In genomic region chr11:60465943-60466380, GRCm38 (mm10) we compare ENCODE assay signal across 10 mouse cellular contexts. TPM values are rescaled to one million over a fixed set of nuclear protein-coding genes. Genes with fewer than 3 reads are reported as not detected.
DNase-seq lines count a peak whose midpoint lies in the region; ATAC-seq and TF ChIP-seq lines count a peak whose summit lies in the region.
"Had no signal": no experiment of that assay in that cellular context is flagged by ENCODE, and none has a peak within 500 bp of the region (broad histone marks: within the 10 kb centered on the region; RNA-seq: fewer than 3 reads in every experiment).

No protein-coding gene starts in this region.

- DNase-seq in heart, postnatal 0 days (ENCODE audit: low spot score): no peak
- peak; percentile 55 for DNase-seq in A20 (ENCODE audit: low read depth, low spot score)
- peak; percentile 12 for DNase-seq in T-cell, adult 2 months (ENCODE audit: low spot score)
- peak; percentile 75 for DNase-seq in kidney, postnatal 10 days
- no peak for DNase-seq in left cerebral cortex, postnatal 36 days (ENCODE audit: low spot score in 2 of 2)

- no peaks in the 10 kb centered on the region for H3K9me3 ChIP-seq in heart, postnatal 0 days (replicated peaks; ENCODE audit: control insufficient read depth, low read length)
- no peaks in the 10 kb centered on the region for H3K9me3 ChIP-seq in heart, embryonic 11.5 days (replicated peaks; ENCODE audit: control insufficient read depth, low read length)
- H3K9me3 ChIP-seq: embryonic facial prominence, embryonic 13.5 days; limb, embryonic 12.5 days had no signal

- H3K4me3 ChIP-seq in heart, postnatal 0 days (ENCODE audit: low read depth, low read length): no peak overlapping the region
- no peak overlapping the region for H3K4me3 ChIP-seq in heart, embryonic 11.5 days (ENCODE audit: low read depth, low read length)
- no peak overlapping the region for H3K4me3 ChIP-seq in olfactory bulb, adult 2 months (ENCODE audit: insufficient read depth, low read depth, low read length)
- H3K4me3 ChIP-seq: embryonic facial prominence, embryonic 13.5 days; limb, embryonic 12.5 days had no signal

- H3K27me3 ChIP-seq in heart, postnatal 0 days (ENCODE audit: control insufficient read depth, insufficient read depth, low read length): no peaks in the 10 kb centered on the region
- H3K27me3 ChIP-seq in heart, embryonic 11.5 days (ENCODE audit: control insufficient read depth, insufficient read depth, low read length): no peaks in the 10 kb centered on the region
- H3K27me3 ChIP-seq: embryonic facial prominence, embryonic 13.5 days; limb, embryonic 12.5 days had no signal

- H3K4me1 ChIP-seq in heart, postnatal 0 days (ENCODE audit: control insufficient read depth, insufficient read depth): no peaks in the 10 kb centered on the region
- no peaks in the 10 kb centered on the region for H3K4me1 ChIP-seq in heart, embryonic 11.5 days (ENCODE audit: control insufficient read depth, insufficient read depth, low read length)
- H3K4me1 ChIP-seq in olfactory bulb, adult 2 months (ENCODE audit: control insufficient read depth, insufficient read depth, low read length): no peaks in the 10 kb centered on the region
- H3K4me1 ChIP-seq: embryonic facial prominence, embryonic 13.5 days; limb, embryonic 12.5 days had no signal

- TF ChIP-seq EP300 in heart, postnatal 0 days (IDR thresholded peaks at IDR 0.05; ENCODE audit: low read depth): no peak

- no peak overlapping the region for H3K9ac ChIP-seq in heart, postnatal 0 days (replicated peaks; ENCODE audit: low read depth, low read length)
- H3K9ac ChIP-seq in heart, embryonic 11.5 days (ENCODE audit: low read depth, low read length): no peak overlapping the region
- H3K9ac ChIP-seq: embryonic facial prominence, embryonic 13.5 days; limb, embryonic 12.5 days had no signal

- intact Hi-C loops in left cerebral cortex, postnatal 36 days (cut with DNase I): no loop called here

- H3K36me3 ChIP-seq in heart, postnatal 0 days (replicated peaks; ENCODE audit: control insufficient read depth, insufficient read depth, low read length): peaks cover 86% of the 10 kb centered on the region
- H3K36me3 ChIP-seq in heart, embryonic 11.5 days (ENCODE audit: control insufficient read depth, insufficient read depth, low read length): peaks cover 39% of the 10 kb centered on the region

- H3K27ac ChIP-seq in heart, postnatal 0 days (ENCODE audit: low read depth): no peak overlapping the region
- H3K27ac ChIP-seq in heart, embryonic 11.5 days (ENCODE audit: low read depth, low read length): no peak overlapping the region
- H3K27ac ChIP-seq in olfactory bulb, adult 2 months (ENCODE audit: insufficient read depth, low read depth, low read length): no peak overlapping the region
- H3K27ac ChIP-seq: embryonic facial prominence, embryonic 13.5 days; limb, embryonic 12.5 days had no signal

- peak; percentile 33 for TF ChIP-seq CTCF in heart, postnatal 0 days (IDR thresholded peaks at IDR 0.05; ENCODE audit: low read depth)
- peak; percentile 53; the same call in 1 of the 2 replicates for TF ChIP-seq CTCF in olfactory bulb, adult 2 months (IDR thresholded peaks at IDR 0.05; ENCODE audit: insufficient read depth, low read depth, low read length)

- no peak for ATAC-seq in heart, postnatal 0 days (ENCODE audit: insufficient read depth, low read depth)
- ATAC-seq in heart, embryonic 11.5 days (replicated peaks; ENCODE audit: insufficient number of reproducible peaks, low FRiP score, low TSS enrichment): no peak
- ATAC-seq in common myeloid progenitor, adult 5-6 weeks (replicated peaks; ENCODE audit: low read depth, poor library complexity, severe bottlenecking): peak; percentile 64

- WGBS in heart, postnatal 0 days: 91% methylated on average over 2 of the region's 2 CpGs
- 88% methylated on average over 2 of the region's 2 CpGs for WGBS in heart, embryonic 11.5 days (ENCODE audit: insufficient replicate concordance)
- 85% methylated on average over 2 of the region's 2 CpGs for WGBS in olfactory bulb, adult 2 months

- H3K4me2 ChIP-seq in heart, postnatal 0 days (ENCODE audit: low read depth, low read length): no peak overlapping the region
- H3K4me2 ChIP-seq in heart, embryonic 11.5 days: no peak overlapping the region
- H3K4me2 ChIP-seq: embryonic facial prominence, embryonic 13.5 days; limb, embryonic 12.5 days had no signal

- no peak for TF ChIP-seq POLR2A in olfactory bulb, adult 2 months (IDR thresholded peaks at IDR 0.05; ENCODE audit: insufficient read depth, low read depth, low read length)

RNA-seq across cellular contexts. Expression of gene Myo15, which starts 3.2 kb away (rescaled TPM):
- not detected in 2 replicates for total RNA-seq in heart, postnatal 0 days (2014; rRNA removed; ENCODE audit: low replicate concordance)
- polyA plus RNA-seq in heart, postnatal 0 days (2015; fragmentation: Nextera tagmentation; extraction: Ambion mirVana): 0.01 TPM in 1 of 2 replicates, not detected in the other
- 0.11 and 0.23 TPM in 2 replicates for polyA plus RNA-seq in heart, embryonic 11.5 days (2014; fragmentation: Nextera tagmentation; extraction: Ambion mirVana)
- total RNA-seq in common myeloid progenitor, adult 5-6 weeks (2017): 0.09 TPM in 1 of 2 replicates, not detected in the other
- polyA plus RNA-seq in olfactory bulb, adult 2 months (2012; ENCODE audit: insufficient read depth, insufficient read length, low replicate concordance, missing spikeins): not detected in 2 replicates
- under 1 TPM; 0.11 to 0.12 TPM for total RNA-seq in left cerebral cortex, postnatal 36 days (2021)

RNA-seq across cellular contexts. Expression of gene Drg2, which starts 11.6 kb away (rescaled TPM):
- total RNA-seq in heart, postnatal 0 days (2014; rRNA removed; ENCODE audit: low replicate concordance): 56.1 and 61.6 TPM in 2 replicates
- 44.0 and 45.6 TPM in 2 replicates for polyA plus RNA-seq in heart, postnatal 0 days (2015; fragmentation: Nextera tagmentation; extraction: Ambion mirVana)
- polyA plus RNA-seq in heart, embryonic 11.5 days (2014; fragmentation: Nextera tagmentation; extraction: Ambion mirVana): 78.5 and 85.9 TPM in 2 replicates
- total RNA-seq in common myeloid progenitor, adult 5-6 weeks (2017): 87.4 and 98.2 TPM in 2 replicates
- not detected in 2 replicates for polyA plus RNA-seq in olfactory bulb, adult 2 months (2012; ENCODE audit: insufficient read depth, insufficient read length, low replicate concordance, missing spikeins)
- 10 to 100 TPM; 74.9 to 77.6 TPM for total RNA-seq in left cerebral cortex, postnatal 36 days (2021)

RNA-seq across cellular contexts. Expression of gene Atpaf2, which starts 47.7 kb away (rescaled TPM):
- 42.2 and 45.7 TPM in 2 replicates for total RNA-seq in heart, postnatal 0 days (2014; rRNA removed; ENCODE audit: low replicate concordance)
- polyA plus RNA-seq in heart, postnatal 0 days (2015; fragmentation: Nextera tagmentation; extraction: Ambion mirVana): 43.2 and 44.1 TPM in 2 replicates
- 52.2 and 52.9 TPM in 2 replicates for polyA plus RNA-seq in heart, embryonic 11.5 days (2014; fragmentation: Nextera tagmentation; extraction: Ambion mirVana)
- 46.2 and 57.6 TPM in 2 replicates for total RNA-seq in common myeloid progenitor, adult 5-6 weeks (2017)
- polyA plus RNA-seq in olfactory bulb, adult 2 months (2012; ENCODE audit: insufficient read depth, insufficient read length, low replicate concordance, missing spikeins): not detected in 2 replicates
- 10 to 100 TPM; 29.9 to 31.5 TPM for total RNA-seq in left cerebral cortex, postnatal 36 days (2021)

RNA-seq across cellular contexts. Expression of gene Gid4, which starts 49.0 kb away (rescaled TPM):
- total RNA-seq in heart, postnatal 0 days (2014; rRNA removed; ENCODE audit: low replicate concordance): 20.6 and 24.2 TPM in 2 replicates
- 11.8 and 12.8 TPM in 2 replicates for polyA plus RNA-seq in heart, postnatal 0 days (2015; fragmentation: Nextera tagmentation; extraction: Ambion mirVana)
- 19.3 and 21.2 TPM in 2 replicates for polyA plus RNA-seq in heart, embryonic 11.5 days (2014; fragmentation: Nextera tagmentation; extraction: Ambion mirVana)
- total RNA-seq in common myeloid progenitor, adult 5-6 weeks (2017): 36.5 and 41.0 TPM in 2 replicates
- polyA plus RNA-seq in olfactory bulb, adult 2 months (2012; ENCODE audit: insufficient read depth, insufficient read length, low replicate concordance, missing spikeins): 149 TPM in 1 of 2 replicates, not detected in the other
- total RNA-seq in left cerebral cortex, postnatal 36 days (2021): 10 to 100 TPM; 52.1 to 54.8 TPM

Comparison
In these comparisons a context has a peak if more than half of its experiments do, and no peak if none do; other contexts are left out.
1. DNase-seq: peak in A20 (single experiment), T-cell, adult 2 months (single experiment) and kidney, postnatal 10 days (single experiment); none in heart, postnatal 0 days (single experiment) and left cerebral cortex, postnatal 36 days (0 of 2).